Mouse (Mus musculus): ENCODE data around the gene Lrrc8c. TPM values are rescaled to one million over a fixed set of nuclear protein-coding genes. Genes with fewer than 3 reads are reported as not detected.

Lrrc8c gene
- total and polyA plus RNA-seq, 2 experiments from 2014 or later = 6.9 to 11.5 TPM

DNA sequence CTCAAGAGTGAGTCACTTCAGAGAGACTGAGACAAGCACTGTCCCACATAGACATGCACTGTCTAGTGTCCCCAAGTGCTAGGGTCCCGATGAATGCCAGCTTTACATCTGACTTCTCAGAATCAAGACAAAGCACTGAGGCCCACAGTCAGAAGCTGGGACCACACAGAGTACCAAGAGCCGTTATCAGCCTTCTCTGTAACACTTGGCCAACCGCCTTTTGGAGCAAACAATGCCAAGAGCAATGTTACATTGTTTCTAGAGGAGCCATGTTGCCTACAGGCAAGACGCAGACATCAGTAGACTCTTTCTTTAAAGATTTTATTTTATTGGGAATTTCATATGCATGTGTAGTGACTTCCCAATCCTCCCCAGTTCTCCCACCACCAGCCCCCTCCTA is 73.2 kb downstream of the Lrrc8c start:
- WGBS = 79% methylated on average over 4 of the region's 4 CpGs

DNA sequence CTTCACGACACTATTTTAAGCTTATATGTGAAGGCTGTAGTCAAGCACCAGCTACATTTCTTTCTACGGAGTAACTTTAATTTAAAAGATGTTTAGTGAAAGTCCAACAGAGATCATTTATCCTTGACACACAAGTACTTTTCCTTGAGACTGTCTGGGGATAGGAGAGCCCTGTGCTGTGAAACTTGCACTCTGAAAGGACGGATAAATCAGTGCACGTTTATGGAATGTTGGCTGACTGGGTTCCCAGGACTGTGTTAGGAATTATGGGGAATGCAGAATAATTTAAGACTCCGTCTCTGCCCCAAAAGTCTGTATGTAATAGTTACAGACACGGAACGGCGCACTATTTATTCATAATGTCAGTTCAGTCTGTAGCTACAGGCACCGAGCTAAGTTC is 74.4 kb downstream of the Lrrc8c start:
- H3K27me3 ChIP-seq (ENCODE audit: insufficient read depth, low read length) = no peaks in the 10 kb centered on the region
- H3K4me1 ChIP-seq (ENCODE audit: insufficient read depth) = no peaks in the 10 kb centered on the region
- DNase-seq = no peak
- H3K9me3 ChIP-seq (ENCODE audit: low read length) = no peaks in the 10 kb centered on the region
- H3K4me2 ChIP-seq (ENCODE audit: low read depth) = no peak overlapping the region
- TF ChIP-seq CTCF (IDR thresholded peaks at IDR 0.05; ENCODE audit: low read depth) = no peak
- H3K9ac ChIP-seq = no peak overlapping the region
- no peaks in the 10 kb centered on the region for H3K36me3 ChIP-seq (ENCODE audit: insufficient read depth)
- 94% methylated on average over 9 of the region's 9 CpGs for WGBS
- ATAC-seq = no peak
- no peak overlapping the region for H3K27ac ChIP-seq (ENCODE audit: low read depth, low read length)
- H3K4me3 ChIP-seq (ENCODE audit: low read depth, low read length) = no peak overlapping the region

More for the DNA sequence above, 73.2 kb downstream of the Lrrc8c start:
- Histone ChIP-seq H3K9ac (no peak overlapping the region), H3K4me3 (ENCODE audit: low read depth, low read length) (no peak overlapping the region), H3K4me1 (ENCODE audit: insufficient read depth) (no peaks in the 10 kb centered on the region), H3K9me3 (ENCODE audit: low read length) (no peaks in the 10 kb centered on the region), H3K27me3 (ENCODE audit: insufficient read depth, low read length) (no peaks in the 10 kb centered on the region), H3K27ac (ENCODE audit: low read depth, low read length) (no peak overlapping the region), H3K36me3 (ENCODE audit: insufficient read depth) (no peaks in the 10 kb centered on the region), H3K4me2 (ENCODE audit: low read depth) (no peak overlapping the region)
- no peak for TF ChIP-seq CTCF (IDR thresholded peaks at IDR 0.05; ENCODE audit: low read depth)
- ATAC-seq (no peak), DNase-seq (no peak)

GRCm38 (mm10) chr5:105598866-105599265 is 79.7 kb downstream of the Lrrc8c start:
- WGBS = 76% methylated on average over 9 of the region's 9 CpGs

DNA sequence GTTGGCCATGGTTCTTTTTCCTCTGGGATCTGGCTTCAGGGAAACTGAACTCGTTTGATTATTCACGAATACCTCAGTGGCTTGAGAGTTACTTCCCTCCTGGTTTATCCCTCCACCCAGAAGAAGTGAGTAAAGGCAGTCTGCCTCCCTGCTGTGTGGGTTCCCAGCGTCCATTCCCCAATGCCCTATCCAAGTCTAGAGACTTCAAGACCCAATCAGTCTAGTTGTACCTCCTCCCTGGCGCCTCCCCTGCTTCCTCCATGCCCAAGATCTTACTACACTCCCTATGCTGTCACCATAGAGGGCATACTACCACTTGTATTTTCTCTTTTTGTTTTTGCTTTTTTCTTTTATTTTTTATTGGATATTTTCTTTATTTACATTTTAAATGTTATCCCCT is 80.1 kb downstream of the Lrrc8c start:
- Histone ChIP-seq H3K27ac (ENCODE audit: low read depth, low read length) (no peak overlapping the region), H3K27me3 (ENCODE audit: insufficient read depth, low read length) (no peaks in the 10 kb centered on the region), H3K9me3 (ENCODE audit: low read length) (no peaks in the 10 kb centered on the region), H3K4me2 (ENCODE audit: low read depth) (no peak overlapping the region), H3K4me1 (ENCODE audit: insufficient read depth) (no peaks in the 10 kb centered on the region), H3K9ac (no peak overlapping the region), H3K4me3 (ENCODE audit: low read depth, low read length) (no peak overlapping the region), H3K36me3 (ENCODE audit: insufficient read depth) (no peaks in the 10 kb centered on the region)
- no peak for TF ChIP-seq CTCF (IDR thresholded peaks at IDR 0.05; ENCODE audit: low read depth)
- WGBS = 66% methylated on average over 4 of the region's 4 CpGs
- DNase-seq (no peak), ATAC-seq (no peak)

More at GRCm38 (mm10) chr5:105598866-105599265, 79.7 kb downstream of the Lrrc8c start:
- Histone ChIP-seq H3K9me3 (ENCODE audit: low read length) (no peaks in the 10 kb centered on the region), H3K4me2 (ENCODE audit: low read depth) (no peak overlapping the region), H3K9ac (no peak overlapping the region), H3K4me1 (ENCODE audit: insufficient read depth) (no peaks in the 10 kb centered on the region), H3K27ac (ENCODE audit: low read depth, low read length) (no peak overlapping the region), H3K4me3 (ENCODE audit: low read depth, low read length) (no peak overlapping the region), H3K36me3 (ENCODE audit: insufficient read depth) (no peaks in the 10 kb centered on the region), H3K27me3 (ENCODE audit: insufficient read depth, low read length) (no peaks in the 10 kb centered on the region)
- no peak for TF ChIP-seq CTCF (IDR thresholded peaks at IDR 0.05; ENCODE audit: low read depth)
- DNase-seq (no peak), ATAC-seq (no peak)

- no peak overlapping the region for H3K9ac ChIP-seq
- H3K4me2 ChIP-seq (ENCODE audit: low read depth) = no peak overlapping the region
- DNase-seq (no peak), ATAC-seq (no peak)
- H3K27me3 ChIP-seq (ENCODE audit: insufficient read depth, low read length) = no peaks in the 10 kb centered on the region
- H3K4me3 ChIP-seq (ENCODE audit: low read depth, low read length) = no peak overlapping the region
- no peaks in the 10 kb centered on the region for H3K9me3 ChIP-seq (ENCODE audit: low read length)
- no peaks in the 10 kb centered on the region for H3K36me3 ChIP-seq (ENCODE audit: insufficient read depth)
- no peak for TF ChIP-seq CTCF (IDR thresholded peaks at IDR 0.05; ENCODE audit: low read depth)
- WGBS = 82% methylated on average over 4 of the region's 5 CpGs
- H3K27ac ChIP-seq (ENCODE audit: low read depth, low read length) = no peak overlapping the region
- no peaks in the 10 kb centered on the region for H3K4me1 ChIP-seq (ENCODE audit: insufficient read depth)
Measured at GRCm38 (mm10) chr5:105600998-105601397, 81.8 kb downstream of the Lrrc8c start.

DNA sequence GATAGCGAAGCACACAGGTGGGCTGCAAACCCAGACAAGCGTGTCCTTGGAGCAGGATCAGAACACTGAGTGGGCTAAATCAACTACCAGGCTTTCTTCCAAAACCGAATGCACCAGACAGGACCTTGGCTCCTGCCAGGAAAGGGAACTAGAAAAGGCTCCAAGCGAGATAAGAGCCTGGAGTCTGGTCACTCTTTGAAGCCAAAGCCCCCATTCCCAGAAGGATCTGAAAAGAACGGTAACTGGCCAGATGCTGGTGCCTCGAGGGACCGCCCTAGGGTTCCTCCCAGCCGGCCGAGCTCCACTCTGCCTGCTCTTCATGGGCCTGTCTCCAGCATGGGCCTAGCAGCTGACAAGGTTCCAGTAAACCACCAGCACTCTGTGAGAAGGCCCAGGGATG is 83.4 kb downstream of the Lrrc8c start:
- DNase-seq (no peak), ATAC-seq (no peak)
- H3K9me3 ChIP-seq (ENCODE audit: low read length) = no peaks in the 10 kb centered on the region
- no peak overlapping the region for H3K4me3 ChIP-seq (ENCODE audit: low read depth, low read length)
- TF ChIP-seq CTCF (IDR thresholded peaks at IDR 0.05; ENCODE audit: low read depth) = no peak
- H3K9ac ChIP-seq = no peak overlapping the region
- no peak overlapping the region for H3K4me2 ChIP-seq (ENCODE audit: low read depth)
- no peak overlapping the region for H3K27ac ChIP-seq (ENCODE audit: low read depth, low read length)
- 64% methylated on average over 9 of the region's 9 CpGs for WGBS
- H3K27me3 ChIP-seq (ENCODE audit: insufficient read depth, low read length) = no peaks in the 10 kb centered on the region
- no peaks in the 10 kb centered on the region for H3K4me1 ChIP-seq (ENCODE audit: insufficient read depth)
- H3K36me3 ChIP-seq (ENCODE audit: insufficient read depth) = peaks cover 13% of the 10 kb centered on the region

DNA sequence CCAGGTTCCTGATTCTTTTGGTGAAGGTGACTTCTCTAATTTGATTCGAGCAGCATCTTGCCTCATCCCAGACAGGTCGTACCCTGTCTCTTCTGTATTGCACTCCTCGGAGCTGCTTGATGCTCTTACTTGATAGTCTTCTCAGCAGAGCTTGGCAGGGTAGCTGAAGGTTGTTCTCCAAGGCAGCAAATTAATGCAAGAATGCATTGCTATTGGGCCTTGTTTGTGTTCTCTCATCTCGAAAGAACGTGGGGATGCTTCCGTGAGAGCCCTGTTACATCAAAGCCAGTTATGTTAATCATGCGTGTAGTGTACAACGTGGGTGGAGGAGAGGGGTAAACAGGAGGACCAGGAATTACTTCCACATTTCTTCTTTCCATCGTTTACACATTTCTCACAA is 86.5 kb downstream of the Lrrc8c start:
- TF ChIP-seq CTCF (IDR thresholded peaks at IDR 0.05; ENCODE audit: low read depth) = no peak
- H3K4me2 ChIP-seq (ENCODE audit: low read depth) = no peak overlapping the region
- 29% methylated on average over 9 of the region's 9 CpGs for WGBS

GRCm38 (mm10) chr5:105609683-105610082 is 90.5 kb downstream of the Lrrc8c start:
- no peak for TF ChIP-seq CTCF (IDR thresholded peaks at IDR 0.05; ENCODE audit: low read depth)
- H3K27me3 ChIP-seq (ENCODE audit: insufficient read depth, low read length) = no peaks in the 10 kb centered on the region
- no peaks in the 10 kb centered on the region for H3K9me3 ChIP-seq (ENCODE audit: low read length)
- H3K4me1 ChIP-seq (ENCODE audit: insufficient read depth) = no peaks in the 10 kb centered on the region
- DNase-seq = no peak
- no peak overlapping the region for H3K9ac ChIP-seq
- no peak overlapping the region for H3K27ac ChIP-seq (ENCODE audit: low read depth, low read length)
- H3K4me3 ChIP-seq (ENCODE audit: low read depth, low read length) = no peak overlapping the region
- 74% methylated on average over 12 of the region's 12 CpGs for WGBS
- H3K4me2 ChIP-seq (ENCODE audit: low read depth) = no peak overlapping the region
- H3K36me3 ChIP-seq (ENCODE audit: insufficient read depth) = peaks cover 19% of the 10 kb centered on the region
- ATAC-seq = peak; percentile 66

More for the DNA sequence above, 86.5 kb downstream of the Lrrc8c start:
- Histone ChIP-seq H3K9me3 (ENCODE audit: low read length) (no peaks in the 10 kb centered on the region), H3K4me3 (ENCODE audit: low read depth, low read length) (no peak overlapping the region), H3K36me3 (ENCODE audit: insufficient read depth) (peaks cover 19% of the 10 kb centered on the region), H3K27me3 (ENCODE audit: insufficient read depth, low read length) (no peaks in the 10 kb centered on the region), H3K4me1 (ENCODE audit: insufficient read depth) (no peaks in the 10 kb centered on the region), H3K27ac (ENCODE audit: low read depth, low read length) (no peak overlapping the region), H3K9ac (no peak overlapping the region)
- DNase-seq (no peak), ATAC-seq (no peak)
